Mouse (Mus musculus) kidney, adult 9 months (tissue): ENCODE data around the gene Ngp.
"Not testable (repeated sequence)": the region's sequence is repeated elsewhere in the genome, so short reads cannot be mapped to it uniquely, and the experiment has no call there.

Experiments
- DNase-seq: peaks from one replicate; pipeline ENCODE4 v3.0.0; 2022

Gene Ngp

DNA sequence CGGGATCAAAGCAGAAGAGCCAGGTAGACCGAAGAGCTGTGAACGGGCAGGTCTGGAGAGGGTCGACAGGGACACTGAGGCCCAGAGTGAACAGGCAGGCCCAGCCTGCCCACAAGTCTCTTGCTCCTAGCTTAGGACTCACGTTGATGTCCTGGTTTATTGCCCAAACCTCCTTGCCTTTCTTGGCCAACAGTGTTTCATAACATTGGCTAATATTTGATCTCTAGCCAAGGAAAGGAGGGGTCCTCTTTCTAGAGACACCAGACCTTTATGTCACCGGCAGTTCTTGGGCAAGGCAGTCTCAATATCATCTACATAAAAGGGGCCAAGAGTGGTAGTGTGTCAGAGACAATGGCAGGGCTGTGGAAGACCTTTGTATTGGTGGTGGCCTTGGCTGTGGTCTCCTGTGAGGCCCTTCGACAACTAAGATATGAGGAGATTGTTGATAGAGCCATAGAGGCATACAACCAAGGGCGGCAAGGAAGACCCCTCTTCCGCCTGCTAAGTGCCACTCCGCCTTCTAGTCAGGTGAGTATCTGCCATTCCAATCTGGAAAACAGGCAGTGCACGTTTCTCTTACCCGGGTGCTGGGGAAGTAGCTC is at the start of gene Ngp:
Ngp (plus strand) TSS at position 237 of the 602 bp plus-strand sequence.
- no peak for DNase-seq

DNA sequence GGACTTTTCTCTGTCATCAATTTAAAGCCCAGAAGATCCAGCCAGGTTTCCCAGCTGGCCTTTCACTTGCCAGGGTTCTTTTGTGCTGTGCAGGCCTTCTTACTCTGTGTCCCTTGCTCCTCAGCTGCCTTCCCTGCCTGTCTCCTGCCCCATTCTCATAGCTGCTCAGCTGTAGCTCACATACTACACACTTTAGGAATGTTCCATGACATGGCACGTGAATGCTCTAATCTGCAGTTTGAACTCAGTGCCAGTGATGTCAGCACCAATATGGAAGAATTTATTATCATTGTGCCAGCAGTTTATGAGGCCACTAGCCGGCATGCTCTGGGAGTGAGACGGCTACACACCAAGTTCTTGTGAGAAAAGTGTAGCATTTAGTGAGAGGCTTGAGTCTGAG is 49.7 kb upstream of the Ngp start:
- DNase-seq = no peak

DNA sequence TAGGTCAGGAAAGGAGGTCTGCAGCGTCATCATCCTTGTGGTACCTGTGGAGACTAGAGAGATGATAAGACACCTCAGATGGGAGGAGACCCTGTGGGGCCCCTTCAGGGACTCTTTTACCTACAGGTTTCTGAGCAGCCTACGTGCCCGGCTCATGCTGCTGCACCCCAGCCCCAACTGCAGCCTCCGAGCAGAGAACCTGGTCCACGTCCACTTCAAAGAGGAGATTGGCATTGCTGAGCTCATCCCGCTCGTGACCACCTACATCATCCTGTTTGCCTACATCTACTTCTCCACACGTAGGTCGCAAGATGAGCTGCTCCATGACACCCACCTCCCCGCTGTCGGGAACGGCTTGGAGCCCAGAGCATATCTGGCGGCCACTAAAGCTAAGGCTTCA is 45.7 kb upstream of the Ngp start:
- DNase-seq = no peak

DNA sequence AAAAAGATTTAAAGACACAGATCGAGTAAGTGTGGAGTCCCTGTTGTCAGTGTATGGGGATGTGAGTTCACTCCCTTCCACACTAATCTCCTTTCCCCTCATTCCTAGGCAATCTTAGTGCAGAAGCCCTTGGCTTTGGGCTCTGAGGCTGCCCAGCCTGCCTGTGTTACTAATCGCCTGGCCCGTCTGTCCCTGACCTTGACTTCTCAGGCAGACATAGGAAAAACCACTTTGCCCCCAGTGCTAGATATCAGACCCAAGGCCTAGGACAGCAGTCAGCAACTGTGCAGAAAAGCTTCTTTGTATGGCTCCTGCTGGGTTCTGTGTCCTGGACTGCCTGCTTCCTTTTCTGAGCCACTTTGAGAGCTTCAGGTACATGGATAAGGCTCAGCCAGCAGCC is 43.9 kb upstream of the Ngp start:
- no peak for DNase-seq

DNA sequence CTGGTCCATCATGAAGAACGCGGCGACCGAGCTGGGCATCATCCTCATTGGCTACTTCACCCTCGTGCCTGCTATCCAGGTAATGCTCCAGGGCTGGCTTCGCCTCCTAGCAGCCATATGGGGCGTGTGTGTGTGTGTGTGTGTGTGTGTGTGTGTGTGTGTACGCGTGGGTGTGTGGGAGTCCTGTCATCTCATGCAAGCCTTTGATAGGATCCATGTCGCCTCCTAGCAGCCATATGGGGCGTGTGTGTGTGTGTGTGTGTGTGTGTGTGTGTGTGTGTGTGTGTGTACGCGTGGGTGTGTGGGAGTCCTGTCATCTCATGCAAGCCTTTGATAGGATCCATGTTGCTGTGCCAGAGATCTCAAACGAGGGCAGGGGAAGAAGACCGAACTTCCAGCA is 41.9 kb upstream of the Ngp start:
- DNase-seq = not testable (repeated sequence)

DNA sequence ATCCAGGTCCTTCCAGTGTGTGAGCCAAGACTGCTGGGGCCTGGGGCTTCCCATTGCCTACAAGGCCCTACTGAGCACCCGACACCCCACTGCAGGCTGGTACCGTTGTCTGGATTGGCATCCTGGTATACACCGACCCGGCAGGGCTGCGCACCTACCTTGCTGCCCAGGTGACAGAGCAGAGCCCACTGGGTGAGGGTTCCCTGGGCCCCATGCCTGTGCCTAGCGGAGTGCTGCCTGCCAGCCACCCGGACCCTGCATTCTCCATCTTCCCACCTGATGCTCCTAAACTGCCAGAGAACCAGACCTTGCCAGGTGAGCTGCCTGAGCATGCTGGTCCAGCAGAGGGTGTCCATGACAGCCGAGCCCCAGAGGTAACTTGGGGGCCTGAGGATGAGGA is 40.2 kb upstream of the Ngp start:
- DNase-seq = no peak

DNA sequence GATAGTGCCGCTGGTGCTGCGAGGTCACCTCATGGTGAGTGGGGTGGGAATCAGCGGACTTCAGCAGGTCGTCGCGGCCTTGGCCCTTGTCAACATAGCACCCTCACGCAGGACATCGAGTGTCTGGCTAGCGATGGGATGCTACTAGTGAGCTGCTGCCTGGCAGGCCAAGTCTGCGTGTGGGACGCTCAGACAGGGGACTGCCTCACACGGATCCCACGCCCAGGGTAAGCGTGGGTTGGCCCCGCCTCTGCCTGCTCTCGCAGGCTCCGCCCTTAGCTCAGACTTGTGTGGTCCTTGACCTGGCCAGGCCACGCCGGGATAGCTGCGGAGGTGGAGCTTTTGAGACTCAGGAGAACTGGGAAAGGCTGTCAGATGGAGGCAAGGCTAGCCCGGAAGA is 38.9 kb upstream of the Ngp start:
- no peak for DNase-seq

DNA sequence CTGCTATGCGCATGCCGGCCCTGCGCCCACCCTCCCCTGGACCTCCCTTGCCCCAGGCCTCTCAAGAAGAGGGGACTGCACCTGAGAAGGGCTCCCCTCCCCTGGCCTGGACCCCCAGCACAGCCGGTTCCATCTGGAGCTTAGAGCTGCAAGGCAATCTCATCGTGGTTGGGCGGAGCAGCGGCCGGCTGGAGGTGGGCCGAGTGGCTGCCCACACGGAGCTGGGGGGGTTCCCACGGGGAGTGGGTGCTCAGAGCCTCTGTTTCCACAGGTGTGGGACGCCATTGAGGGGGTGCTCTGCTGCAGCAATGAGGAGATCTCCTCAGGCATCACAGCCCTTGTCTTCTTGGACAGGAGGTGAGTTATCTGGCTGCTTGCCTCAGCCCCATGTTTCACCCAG is 38.3 kb upstream of the Ngp start:
- no peak for DNase-seq

DNA sequence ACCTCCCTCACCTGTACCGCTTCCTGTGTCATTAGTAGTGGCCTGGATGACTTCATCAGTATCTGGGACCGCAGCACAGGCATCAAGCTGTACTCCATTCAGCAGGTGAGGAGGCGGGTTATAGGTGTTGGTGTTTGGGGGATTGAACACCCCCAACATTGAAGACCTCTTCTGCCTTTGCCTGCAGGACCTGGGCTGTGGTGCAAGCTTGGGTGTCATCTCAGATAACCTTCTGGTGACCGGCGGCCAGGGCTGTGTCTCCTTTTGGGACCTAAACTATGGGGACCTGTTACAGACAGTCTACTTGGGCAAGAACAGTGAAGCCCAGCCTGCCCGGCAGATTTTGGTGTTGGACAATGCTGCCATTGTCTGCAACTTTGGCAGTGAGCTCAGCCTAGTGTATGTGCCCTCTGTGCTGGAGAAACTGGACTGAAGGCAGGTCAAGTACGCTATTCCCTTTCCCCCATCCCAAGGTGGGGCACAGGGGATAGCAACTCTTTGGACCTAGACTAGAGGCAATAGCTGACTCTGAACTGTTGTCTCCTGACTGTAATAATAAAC is 35.1 kb upstream of the Ngp start:
- no peak for DNase-seq

DNA sequence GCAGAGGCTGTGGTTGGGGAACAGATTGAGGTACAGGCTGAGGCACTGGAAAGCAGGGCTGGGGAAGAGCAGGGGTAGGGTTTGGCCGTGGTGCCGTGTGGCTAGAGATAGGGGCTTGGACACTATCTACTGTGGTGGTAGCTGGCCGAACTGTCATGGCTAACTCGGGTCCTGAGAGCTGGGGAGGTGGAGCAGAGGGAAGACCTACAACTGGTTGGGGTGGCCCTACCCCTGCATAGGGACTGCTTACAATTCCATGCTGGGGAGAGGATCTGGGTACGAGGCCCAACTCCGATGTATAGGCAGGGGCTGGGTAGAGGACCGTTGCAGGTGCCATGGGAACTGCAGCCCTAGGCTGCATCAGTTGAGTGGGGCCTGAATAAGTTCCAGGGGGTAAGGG is 31.5 kb upstream of the Ngp start:
- DNase-seq = no peak

DNA sequence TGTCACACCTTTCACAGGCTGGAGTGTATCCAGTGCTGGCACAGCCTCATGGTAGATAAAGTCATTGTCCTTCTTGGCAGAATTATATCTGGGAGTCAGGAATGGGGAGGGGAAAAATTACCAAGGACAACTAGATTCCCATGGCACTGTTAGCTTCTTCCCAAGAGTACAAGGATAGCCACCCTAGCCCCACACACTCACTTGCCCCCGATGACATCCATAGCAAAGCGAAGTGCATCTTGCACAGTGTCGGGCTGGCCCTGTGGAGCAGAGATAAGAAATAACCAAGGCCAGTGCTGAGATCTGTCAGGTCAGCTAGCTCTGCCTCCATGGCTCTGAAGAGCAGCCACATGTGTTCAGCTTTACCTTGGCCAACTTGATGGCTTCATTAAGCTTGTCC is 28.7 kb upstream of the Ngp start:
- no peak for DNase-seq

DNA sequence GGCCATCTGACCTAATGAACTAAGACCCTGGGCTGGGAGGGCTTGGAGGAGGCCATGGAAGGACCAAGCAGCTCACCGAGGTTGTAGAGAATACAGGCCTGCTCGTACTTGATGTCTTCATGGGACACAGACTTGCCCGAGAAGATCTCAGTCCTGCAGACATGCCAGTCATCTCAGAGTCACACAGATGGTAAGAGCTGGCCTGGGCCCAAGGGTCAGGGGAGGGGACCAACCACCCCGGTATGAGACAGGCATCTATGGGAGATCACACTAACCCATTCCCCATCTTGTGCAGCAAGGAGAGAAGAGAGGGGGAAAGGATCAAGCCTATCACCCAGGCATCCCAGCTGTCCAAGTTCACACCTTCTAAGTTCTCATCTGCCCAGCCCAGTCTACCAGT is 26.3 kb upstream of the Ngp start:
- DNase-seq = no peak

DNA sequence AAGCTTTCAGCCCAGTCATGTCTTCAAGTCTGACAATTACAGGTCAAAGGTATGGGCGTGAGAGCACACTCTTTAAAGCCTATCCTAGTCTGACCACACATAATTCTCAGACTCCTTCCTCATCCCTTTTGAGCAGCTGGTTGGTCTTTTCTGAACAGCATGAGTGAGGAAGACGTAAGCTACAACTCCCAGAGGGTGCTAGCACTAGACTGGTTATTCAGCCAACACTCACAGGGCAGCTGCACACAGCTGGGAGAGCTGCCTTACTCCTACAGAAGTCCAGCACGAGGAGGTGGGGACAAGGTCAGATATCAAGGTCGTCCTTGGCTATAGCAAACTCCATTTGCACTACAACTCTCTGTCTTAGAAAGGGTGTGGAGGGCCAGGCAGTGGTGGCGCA is 18.9 kb upstream of the Ngp start:
- no peak for DNase-seq

DNA sequence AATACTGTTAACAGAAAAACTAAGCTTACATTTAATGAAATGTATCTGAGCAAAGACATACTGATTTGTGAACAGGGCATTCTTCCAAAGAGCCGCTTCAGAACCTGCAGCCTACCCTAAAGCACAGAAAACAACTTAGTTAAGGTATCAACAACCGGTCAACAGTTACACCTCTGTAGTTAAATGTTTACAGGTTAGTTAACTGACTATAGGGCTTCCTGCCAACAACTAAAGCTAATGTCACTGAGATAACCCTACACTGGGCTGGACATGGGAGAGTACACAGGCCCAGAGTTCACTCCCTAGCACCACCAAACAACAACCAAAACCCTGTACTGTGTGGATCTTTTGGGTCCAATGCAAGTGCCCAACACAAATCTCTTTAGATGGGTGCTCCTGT is 16.8 kb upstream of the Ngp start:
- peak; percentile 76 for DNase-seq

DNA sequence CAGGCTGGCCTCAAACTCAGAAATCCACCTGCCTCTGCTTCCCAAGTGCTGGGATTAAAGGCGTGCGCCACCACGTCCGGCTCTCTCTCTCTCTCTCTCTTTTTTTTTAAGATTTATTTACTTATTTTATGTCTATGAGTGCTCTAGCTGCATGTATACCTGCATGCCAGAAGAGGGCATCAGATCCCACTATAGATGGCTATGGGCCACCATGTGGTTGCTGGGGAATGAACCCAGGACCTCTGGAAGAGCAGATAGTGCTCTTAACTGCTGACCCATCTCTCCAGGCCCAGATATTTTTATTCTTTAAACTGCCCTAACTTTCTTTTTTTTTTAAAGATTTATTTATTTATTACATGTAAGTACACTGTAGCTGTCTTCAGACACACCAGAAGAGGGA is 16.3 kb upstream of the Ngp start:
- DNase-seq = not testable (repeated sequence)

DNA sequence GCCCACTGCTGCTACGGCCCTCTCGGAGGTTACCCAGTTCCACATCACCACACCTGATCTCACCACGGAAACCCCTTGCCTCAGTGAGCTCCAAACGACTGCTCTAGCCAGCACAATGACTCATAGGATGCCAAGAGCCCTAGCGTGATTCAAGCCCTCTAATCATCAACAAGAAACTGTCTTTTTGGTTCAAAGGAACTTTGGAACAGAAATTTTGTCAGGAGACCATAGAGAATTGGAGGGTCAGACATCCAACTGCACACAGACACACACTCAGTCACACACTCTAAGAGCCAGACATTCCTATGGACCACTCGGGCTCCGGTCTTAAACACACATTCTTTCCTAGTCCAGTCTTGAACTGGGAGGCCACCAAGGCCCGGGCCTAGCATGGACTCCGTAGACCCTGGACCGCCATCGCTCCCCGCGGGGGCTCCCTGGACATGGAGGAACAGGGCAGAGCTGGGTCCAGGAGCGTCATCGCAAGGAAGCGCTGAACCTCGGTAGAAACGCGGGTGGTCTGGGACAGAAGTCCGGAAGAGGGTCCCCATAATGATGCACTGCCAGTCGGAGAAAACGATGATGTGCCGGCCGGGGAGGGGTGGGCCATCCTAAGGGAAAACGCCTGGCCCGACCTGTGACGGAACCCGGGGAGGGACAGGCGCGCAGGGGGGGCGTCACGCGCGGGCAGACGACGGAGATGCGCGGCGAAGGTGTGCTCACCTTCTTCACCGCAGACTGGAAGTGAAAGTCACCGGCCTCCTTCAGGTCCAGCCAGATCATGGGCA is 12.0 kb upstream of the Ngp start:
- peak; percentile 22 for DNase-seq

DNA sequence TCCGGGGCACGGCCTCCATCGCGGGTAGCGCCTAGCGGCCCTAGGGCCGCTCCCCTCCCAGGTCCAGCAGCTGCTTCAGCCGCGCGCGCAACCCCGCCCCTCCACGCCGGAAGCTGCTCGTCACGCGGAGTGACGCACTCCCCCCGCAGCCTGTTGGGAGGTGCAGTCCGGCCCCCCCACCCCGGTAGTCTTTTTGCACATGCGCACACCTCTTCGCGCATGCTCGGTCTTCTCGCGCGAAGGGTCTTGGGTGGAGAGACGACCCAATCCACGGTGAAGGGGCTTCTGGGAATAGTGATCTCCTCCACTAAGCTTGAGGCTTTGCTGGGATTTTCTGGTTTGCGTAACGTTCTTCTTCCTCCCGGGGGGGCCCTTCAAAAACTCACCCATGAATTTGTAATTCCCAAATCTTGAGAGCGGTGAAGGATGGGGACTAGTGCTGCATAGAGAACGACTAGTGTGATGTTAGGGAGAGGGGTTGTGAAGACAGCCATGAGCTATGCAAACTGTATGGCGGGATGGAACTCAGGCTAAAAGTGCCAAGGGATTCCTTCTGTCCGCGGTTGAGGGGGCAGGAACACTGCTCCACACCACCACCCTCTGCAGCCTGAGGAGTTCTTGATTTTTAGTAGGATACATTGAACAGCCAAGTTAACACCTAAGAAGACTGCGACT is 11.3 kb upstream of the Ngp start, which contains the start of gene Ptpn23:
Ptpn23 (minus strand) TSS at position 115 of the 675 bp plus-strand sequence.
- DNase-seq = peak; percentile 95

DNA sequence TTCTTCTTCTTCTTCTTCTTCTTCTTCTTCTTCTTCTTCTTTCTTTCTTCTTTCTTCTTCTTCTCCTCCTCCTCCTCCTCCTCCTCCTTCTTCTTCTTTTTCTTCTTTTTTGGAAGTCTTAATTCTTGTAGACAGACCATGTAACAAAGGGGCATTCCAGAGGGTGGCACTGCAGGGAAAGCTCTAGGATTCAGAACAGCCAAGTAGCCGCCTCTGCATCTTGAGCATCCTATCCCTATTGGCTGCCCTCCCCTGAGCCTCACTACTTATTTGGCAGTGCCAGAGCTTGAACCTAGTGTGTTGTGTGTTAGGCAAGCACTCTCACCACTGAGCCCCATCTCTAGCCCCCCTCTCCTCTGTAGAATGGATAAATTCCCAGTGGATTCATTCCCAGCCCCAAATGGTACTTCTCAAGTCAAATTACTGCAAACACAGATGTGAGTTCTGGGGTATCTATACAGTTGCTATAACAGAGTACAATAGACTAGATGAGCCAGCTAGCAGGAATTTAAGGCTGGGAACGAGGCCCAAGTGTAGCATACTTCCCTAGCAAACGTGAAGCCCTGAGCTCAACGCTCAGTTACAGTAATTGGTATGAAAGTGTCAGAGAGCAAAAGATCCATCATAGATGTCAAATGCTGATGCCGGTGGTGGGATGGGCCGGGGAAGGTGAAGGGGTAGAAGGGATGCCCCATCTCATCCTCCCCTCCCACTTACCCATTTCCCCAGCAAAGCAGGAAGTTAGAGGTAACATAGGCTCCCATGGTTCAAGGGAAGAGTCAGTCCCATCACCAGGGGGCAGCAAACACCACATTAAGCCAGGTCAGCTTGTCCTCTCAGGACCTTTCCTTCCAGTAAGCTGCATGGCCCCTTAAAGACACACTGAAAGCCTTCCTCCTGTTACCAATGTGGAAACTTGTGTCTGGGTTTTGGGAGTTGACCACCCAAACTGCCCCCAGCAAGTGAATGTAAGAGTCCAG is 8.3 kb upstream of the Ngp start:
- peak; percentile 90 for DNase-seq

DNA sequence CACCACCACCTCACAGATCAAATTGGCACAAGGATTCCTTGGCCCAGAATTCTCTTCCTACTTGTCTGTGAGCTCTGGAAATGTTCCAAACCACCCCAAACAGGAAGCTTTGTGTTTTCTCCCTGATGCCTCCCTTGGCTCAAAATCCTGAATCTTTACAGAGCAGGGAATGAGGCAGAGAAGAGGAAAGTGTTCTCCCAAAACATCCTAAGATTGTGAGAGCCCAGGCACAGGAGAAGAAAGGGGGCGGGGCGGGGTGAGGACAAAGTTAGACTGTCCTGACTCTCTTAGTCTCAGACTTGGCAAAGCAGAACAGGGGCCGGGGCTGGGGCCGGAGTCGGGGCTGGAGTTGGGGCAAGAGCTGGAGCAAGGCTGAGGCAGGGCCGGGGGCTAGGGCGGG is 6.6 kb upstream of the Ngp start:
- DNase-seq = no peak

DNA sequence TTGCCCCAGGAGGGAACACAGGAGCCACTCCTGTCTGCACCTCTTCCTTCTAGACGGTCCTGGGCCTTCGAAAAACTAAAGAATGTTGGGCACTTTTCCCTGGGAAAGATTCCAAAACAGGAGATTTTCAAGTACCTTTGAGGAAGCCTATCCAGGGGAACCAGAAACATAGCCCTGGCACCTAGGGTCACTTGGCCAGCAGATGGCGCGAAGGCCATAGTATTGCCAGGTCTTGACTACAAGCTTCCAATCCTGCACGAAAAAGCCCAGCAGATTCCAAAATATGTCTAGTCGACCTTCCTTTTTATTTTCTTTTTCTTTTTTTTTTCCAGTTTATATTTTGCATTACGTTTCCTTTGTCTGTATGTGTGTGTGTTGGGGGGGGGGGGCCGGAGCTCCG is 5.8 kb upstream of the Ngp start:
- peak; percentile 65 for DNase-seq

DNA sequence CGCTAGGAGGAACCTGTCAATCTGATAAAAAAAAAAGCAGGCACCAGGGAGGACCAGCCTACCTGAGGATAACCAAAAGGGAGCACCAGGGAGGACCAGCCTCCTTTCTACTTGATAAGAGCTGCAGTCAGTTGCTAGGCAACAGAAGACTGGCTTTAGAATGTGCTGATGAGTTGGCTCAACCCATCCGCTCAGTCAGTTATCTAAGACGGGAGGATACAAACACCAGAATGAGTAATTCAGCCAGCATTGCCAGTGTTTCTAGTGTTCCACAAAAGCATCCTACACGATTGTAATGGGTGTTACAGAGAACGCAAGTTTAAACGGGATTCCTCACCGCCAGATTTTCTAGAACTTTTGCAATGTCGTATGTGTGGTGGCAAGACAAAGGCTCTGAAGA is 11.7 kb downstream of the Ngp start:
- no peak for DNase-seq

DNA sequence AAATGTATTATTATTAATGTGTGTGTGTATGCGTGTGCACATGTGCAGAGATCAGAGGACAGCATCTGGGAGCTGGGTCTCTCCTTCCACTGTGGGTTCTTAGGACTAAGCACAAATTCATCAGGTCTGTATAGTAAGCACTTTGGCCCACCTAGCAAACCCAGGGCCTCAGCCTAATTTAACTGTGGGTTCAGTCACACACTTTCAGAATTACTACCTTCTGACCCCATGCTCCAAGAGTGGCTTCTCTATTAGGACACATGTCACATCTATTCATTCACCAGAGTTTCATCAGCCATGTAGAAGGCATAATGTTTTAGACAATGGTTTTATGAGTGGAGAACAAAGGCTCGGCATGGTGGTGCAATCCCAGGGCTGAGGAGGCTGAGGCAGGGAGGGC is 13.5 kb downstream of the Ngp start:
- DNase-seq = no peak

DNA sequence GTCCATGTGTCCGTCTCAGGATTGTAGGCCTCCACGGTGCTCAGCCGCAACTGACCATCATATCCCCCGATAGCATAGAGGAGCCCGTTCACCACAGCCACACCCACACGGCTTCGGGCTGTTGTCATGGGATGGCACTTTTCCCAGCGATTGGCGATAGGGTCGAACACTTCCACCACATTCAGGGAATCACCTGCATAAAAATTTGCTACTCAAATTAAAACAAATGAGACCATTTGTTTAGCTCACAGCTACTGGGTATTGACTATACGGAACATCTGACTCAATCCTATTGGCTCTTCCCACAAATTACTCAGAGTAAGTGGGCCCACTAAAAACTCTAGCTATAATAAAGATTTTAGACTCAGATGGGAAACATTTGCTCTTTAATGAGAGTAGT is 16.5 kb downstream of the Ngp start:
- DNase-seq = no peak
